Mouse (Mus musculus): ENCODE results near the gene Add3.

Gene Add3

DNA sequence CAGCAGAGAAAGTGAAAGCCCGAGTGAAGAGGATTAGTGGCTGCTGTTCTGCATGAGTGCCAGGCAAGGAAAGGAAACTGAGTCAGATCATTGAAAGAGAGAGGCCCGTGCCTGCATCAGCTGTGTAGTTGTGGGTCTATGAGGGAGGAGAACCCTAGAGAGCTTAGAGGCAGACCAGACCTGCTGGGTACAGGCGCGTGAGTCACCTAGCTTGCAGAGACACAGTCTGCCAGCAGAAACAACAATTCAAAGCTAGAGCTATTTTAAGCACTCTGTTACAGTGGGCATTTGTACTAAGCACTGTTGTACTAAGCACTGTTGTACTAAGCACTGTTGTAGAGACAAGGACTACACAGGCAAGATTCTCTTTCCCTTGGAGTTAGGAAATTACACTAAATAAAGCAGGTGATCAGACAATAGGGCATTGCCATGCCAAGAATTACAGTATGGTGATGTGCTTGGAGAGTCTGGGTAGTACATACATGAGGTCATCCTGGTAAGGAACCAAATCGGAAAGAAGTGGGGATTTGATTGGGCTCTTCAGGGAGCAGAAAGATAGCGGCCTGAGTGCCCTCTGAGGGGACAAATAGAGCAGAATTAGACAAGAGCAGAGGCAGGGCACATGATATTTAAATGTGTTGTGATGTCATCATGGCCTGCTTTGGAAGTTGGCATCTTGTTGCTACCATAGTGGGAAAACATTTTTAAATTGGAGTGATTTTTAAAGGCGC lies 88.0 kb downstream of the Add3 start:
- no peak for DNase-seq (ENCODE audit: low read depth in 1 of 2, low spot score in 2 of 2)

DNA sequence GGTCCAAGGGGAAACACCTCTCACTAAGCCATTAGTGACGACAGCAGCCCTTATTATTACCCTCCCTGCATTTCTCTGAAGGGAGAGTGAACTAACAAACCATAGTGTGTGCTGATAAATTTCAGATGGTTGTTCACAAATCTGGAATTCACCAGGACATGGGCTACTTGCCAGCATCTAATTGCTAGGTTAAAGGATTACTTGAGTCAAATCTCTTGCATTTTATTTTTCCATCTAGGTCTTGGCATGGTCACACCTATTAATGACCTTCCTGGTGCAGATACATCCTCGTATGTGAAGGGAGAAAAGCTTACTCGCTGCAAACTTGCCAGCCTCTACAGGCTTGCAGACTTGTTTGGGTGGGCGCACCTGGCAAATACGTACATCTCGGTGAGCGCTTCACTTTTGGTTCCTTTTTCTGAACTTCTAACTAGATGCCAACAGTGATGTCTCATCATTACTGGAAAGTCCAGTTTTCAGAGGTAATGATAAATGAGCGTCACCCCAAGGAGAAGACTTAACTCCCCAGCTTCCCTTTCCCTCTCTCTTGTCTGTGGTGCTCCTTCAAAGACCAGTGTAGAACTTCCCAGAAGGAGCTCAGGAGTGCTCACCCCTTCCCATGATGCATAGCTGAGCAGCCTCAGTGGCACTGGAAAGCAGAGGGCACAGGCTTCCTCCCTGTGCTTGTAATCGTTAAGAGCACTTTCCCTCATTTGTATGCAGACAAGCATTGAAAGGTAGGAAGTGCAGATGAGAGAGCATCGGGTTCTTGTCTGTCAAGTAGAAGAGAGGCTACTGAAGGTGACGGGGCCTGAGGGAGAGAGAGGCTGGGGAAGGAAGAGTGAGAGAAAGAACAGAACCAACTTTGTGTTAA lies 90.9 kb downstream of the Add3 start:
- DNase-seq (ENCODE audit: low read depth in 1 of 2, low spot score in 2 of 2) = no peak

DNA sequence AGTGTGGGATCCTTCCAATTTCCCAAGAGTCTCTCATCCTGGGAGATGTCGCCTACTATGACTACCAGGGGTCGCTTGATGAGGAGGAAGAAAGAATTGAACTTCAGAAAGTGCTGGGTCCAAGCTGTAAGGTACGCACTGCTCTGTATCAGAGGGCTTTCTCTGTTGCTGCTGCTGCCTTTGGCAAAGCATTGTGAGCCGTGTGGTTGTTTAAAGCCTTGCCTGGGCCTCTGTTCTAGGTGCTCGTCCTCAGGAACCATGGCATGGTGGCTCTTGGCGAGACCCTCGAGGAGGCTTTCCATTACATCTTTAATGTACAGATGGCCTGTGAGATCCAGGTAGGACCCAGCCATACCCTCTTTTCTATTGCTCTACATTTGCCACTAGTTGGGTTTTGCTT lies 93.3 kb downstream of the Add3 start:
- no peak for DNase-seq (ENCODE audit: low read depth in 1 of 2, low spot score in 2 of 2)

DNA sequence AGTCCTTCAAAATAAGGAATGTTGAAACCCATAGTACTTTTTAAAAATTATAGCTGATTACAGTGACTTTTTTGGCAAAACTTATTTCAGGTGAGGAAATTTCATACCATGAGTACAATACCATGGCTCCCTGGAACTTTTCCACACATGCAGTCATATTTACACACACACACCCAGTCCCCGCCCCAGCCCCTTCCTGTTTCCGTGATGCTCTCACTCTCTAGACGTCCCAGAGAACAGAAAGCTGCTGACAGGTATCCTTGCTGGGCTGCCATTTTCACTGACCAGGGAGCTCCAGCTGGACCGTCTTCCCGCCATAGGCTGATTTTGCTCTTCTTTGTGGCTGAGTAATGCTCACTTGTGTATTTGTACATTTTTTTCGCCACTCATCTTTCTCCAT lies 101.6 kb downstream of the Add3 start:
- DNase-seq (ENCODE audit: low read depth in 1 of 2, low spot score in 2 of 2) = no peak

DNA sequence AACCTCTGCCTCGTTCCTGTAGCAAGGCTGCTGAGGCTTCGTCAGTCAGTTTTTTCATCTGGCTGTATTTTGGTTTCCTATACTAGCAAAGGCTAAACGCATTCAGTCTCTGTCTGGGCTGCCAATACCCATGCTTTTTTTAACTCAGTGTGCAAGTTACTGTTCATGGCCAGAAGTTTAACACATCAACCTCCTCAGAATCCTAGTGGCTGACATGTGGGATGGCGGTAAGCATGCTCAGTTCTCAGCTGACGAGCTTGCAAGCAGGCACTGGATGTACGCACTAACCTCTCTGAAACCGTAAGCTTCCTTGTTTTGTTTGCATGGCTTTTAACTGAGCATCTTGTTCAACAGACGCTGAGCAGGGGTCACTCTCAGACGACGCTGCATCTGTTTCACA lies 103.7 kb downstream of the Add3 start:
- no peak for DNase-seq (ENCODE audit: low read depth in 1 of 2, low spot score in 2 of 2)

DNA sequence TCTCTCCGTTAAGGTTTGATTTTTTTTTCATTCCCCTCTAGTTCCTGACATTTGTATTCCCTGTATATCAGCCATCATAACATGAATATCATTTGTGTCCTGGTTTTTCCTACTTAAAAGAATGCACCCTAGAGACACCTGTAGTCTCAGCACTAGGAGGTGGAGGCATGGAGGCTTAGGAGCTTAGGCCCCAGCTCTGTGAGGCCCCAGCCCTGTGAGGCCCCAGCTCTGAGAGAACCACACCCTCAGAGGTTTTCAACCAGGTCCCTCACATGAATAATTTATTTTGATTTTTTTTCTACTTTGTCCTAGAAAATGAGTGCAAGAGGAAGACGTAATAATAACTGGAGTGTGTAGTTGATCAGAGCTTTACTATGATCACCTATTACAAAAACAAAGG lies 107.3 kb downstream of the Add3 start:
- DNase-seq (ENCODE audit: low read depth in 1 of 2, low spot score in 2 of 2) = no peak

DNA sequence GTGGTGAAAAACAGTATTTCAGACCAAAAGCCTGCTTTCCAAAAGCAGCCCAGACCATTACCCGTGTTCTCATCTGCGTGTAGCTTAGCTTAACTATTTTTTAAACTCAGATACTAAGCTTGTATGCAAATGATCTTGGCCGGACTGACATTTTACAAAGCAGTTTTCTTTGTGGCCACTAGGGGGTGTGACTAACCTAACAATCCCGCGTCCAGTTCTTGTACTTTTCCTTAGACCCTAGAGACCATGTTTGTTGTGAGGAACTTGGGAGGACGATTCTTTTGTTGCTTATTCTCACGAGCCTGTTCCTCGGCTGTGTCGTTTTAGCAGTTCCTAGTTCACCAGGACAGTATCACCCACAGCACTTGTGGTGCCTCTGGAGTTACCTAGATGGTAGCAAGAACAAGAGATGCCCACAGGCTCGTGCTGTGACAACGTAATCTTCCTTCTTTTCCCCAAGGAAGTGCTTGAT lies 107.8 kb downstream of the Add3 start:
- DNase-seq (ENCODE audit: low read depth in 1 of 2, low spot score in 2 of 2) = peak in 1 of 2 experiments; percentile 24

DNA sequence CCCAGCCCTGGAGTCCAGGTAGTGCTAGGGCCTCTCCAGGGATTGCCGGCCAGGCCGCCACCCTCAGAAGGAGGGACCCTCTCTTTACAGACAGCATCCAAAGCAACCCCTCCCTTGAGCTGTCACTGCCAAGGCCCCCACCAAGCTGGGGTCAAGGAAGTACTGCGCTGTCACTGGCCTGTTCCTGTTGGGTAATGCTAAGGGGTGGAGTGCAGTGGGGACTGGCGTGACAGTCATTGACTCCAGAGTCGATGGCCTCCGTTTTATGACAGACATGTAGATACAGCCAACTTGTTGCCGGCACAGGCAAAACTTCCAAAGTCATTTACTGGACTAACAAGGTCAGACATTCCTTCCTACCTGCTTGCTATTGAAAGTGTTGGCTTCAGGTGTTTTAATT lies 110.8 kb downstream of the Add3 start:
- DNase-seq (ENCODE audit: low read depth in 1 of 2, low spot score in 2 of 2) = peak in 1 of 2 experiments; percentile 30

DNA sequence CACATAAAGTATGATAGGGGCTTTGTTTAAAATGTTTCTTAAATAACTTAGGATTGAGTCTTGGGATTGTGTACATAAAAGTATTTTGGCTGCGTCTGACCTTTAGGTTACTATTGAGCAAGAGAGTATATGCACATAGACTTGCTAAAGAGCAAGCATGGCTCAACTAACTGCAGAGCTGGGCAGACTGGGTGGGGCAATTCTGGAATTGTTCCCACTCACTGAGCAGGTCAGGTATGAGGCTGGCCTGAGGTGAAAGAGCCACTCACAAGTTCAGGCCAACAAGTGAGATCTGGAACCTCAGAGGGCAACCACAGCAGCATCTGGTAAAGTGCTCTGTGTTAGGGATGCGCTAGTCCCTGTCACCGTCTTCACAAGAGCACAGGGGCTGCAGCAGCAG lies 111.4 kb downstream of the Add3 start:
- no peak for DNase-seq (ENCODE audit: low read depth in 1 of 2, low spot score in 2 of 2)

DNA sequence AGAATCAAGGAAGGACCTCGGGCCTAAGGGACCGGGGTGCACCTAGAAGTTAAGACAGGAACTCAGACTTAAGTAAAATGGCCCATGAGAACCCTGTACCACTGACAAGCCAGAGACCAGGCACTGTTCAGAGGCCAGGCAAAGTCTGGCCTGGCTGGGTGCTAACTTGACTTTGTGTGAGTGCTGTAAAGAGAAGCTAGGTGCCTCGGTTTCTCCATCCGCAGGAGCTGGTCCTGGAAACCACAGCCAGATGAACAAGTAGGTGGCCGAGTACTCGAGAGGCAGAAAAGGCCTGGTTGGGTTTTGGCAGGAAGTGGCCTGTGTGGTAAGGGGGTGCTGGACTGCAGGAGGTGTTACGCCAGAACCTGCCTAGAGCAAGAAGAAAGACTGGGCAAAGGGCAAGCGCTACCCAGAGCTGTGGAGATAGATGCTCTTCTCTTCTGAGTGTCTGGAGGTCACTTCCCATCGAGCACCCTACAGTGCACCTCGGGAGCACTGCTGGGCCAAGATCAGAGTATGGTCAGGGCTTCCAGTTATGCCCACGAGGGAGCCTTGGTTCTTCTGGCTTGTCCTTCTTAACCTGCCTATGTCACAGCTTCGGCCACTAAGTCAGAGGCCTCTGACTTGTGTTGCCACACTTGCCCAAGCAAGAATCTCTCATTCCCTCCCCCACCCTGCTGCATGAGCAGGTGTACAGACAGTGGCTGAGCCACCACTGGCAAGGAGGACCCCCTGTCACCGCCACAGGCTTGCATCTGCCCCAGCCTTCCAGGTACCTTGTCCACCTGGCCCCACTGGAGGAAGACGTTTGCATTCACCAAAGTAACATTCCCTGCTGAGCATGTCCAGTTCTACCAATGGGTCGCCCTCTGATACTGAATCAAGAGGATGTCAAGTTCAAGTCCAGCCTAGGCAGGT lies 112.1 kb downstream of the Add3 start:
- no peak for DNase-seq (ENCODE audit: low read depth in 1 of 2, low spot score in 2 of 2)

DNA sequence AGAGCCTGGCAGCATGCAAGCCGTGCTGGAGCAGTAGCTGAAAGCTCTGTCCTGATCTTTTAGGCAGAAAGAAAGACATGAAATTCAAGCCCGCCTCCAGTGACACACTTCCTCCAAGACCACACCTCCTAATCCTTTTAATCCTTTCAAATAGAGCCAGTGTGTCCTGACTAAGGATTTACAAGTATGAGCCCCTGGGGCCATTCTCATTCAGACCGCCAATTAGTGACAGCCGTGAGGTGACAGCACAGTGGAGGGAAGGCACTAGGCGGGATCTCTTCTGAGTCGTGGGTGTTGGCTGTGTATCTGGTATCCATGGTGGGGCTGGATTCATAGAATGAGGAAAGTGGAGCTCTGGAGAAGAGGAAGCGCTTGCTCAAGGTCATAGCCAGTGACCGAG lies 116.1 kb downstream of the Add3 start:
- no peak for DNase-seq (ENCODE audit: low read depth in 1 of 2, low spot score in 2 of 2)

DNA sequence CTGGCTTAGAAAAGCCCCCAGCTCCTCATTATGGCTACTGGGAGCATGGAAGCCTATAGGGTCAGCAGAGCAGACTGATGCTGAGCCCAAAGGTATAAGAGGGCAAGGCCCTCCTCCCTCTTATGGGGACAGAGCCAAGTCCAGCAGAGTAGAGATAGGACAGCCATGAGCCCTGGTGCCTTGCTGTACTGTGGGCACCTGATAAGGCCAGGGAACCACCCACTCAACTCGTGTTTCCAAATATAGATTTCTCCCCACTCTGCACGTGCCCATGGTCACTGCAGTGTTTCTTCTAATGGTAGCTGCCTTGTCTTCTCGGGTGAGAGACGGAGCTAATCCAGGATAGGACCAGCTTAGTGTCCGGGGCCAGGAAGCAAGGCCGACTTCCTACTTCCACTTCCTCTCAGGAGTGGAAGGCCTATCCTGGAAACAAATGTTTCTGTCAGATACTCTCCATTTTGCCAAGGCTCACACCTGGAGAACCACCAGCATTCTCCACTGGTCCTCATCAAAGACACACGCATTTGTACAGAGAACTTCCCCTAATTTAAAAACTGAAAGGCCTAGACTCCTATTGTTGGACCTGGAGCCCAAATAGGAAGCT lies 116.8 kb downstream of the Add3 start:
- no peak for DNase-seq (ENCODE audit: low read depth in 1 of 2, low spot score in 2 of 2)

DNA sequence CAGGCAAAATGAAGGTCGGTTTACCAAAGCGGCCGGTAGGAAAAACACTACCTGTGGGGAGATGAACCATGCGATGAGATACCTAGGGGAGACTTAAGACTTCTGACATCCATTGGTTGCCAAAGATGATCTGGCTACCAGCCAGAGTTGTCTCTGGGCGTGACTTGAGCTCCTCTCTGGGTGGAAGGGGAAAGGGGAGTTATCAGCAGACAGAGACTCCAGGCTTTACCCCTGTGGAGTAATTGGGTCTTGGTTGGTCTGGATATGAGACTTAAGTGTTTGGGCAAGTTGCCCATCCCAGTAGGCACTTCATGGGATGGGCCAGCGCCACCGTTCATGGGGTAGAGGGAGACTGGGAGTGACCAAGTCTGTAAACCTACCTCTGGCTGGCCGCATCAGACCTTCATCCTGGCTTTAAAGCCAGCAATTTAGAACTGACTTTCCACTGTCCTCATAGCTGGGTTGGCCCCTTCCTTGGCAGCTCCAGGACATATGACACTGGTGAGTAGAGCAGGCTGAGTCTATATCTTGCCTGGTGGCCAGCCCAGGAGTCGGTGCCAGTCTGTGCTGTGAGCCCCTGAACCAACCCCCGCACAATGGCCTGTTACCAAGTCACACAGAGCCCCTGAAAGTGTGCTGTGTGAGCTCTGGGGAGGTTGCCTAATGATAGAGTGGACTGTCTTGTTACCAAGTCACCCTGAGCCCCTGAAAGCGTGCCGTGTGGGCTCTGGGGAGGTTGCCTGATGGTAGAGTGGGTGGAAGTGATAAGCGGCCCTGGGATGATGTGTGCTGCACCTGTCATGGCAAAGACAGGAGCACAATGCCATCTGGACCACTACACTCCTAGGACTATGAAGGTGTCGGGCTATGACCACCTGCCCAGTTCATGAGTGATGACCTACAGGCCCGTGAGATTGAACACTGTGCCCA lies 117.7 kb downstream of the Add3 start:
- DNase-seq (ENCODE audit: low read depth in 1 of 2, low spot score in 2 of 2) = no peak

DNA sequence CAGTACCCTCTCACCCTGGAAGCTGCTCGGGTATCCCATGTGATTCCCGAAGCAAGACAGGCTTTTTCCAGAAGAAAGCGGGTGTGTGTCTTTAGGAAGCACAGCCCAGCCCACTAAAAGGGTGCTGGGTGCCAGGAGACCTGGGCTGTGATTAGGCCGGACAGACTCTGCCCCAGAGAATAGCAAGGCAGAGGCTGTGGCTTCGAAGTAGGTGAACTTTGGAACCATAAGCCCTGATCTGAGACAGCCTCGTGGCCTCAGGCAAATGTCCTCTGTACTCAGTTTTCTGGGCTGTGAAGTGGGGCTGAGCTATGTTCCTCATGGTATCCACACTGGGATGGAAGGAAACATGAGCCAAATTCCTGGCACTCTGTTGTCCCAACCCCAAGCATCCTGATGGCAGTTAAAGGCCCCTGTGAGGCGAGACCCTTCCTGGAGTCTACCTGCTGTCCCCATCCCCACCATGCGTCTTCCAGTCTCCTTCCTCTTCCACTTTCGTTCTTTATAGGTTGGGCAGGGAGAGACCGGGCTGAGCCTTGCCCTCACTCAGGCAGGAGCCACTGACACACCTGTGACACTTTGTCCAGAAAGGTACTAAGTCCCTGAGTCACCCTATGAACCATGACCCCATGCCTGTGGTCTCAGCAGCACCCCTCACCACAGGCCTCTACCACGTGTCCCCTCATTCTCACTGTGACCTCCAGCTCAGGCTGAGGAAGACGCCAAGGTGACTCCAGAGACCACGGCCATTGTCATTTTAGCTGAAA lies 118.7 kb downstream of the Add3 start:
- DNase-seq (ENCODE audit: low read depth in 1 of 2, low spot score in 2 of 2) = no peak

DNA sequence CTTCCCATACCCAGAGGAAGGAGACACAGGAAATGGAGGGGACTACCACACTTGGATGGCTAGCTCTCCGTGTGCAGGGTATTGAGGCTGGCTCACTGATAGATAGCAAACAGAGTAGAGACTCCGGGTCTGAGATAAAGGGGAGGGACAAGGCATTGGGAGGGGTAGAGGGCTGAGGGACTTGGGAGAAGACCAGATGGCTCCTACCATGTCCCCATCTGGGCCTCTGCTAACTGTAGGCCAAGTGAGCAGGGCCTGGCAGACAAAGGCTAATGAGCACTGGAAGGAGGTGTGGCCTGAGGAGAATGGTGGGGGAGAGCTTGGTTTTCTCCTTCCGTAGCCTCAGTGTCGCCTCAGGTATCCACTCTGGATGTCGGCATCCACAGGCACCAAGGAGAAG lies 119.3 kb downstream of the Add3 start:
- DNase-seq (ENCODE audit: low read depth in 1 of 2, low spot score in 2 of 2) = no peak

DNA sequence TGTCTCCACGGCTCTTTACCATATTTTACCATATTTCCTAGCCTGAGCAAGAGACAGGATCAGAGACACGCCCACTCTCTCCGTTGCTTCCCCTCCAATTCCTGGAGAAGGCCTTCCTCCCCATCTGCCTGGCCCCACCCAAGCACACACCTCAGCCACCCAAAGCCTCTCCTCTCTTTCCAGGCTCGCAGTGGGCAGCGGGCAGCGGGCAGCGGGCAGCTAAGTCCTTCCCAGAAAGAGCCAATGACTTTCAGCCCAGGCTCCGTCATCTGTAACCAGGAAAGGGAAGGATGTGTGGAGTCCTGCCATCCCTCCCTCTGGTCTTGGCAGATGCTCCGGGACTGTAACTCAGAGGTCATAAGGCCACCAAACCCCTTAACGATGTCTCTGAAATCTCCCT lies 120.0 kb downstream of the Add3 start:
- no peak for DNase-seq (ENCODE audit: low read depth in 1 of 2, low spot score in 2 of 2)

DNA sequence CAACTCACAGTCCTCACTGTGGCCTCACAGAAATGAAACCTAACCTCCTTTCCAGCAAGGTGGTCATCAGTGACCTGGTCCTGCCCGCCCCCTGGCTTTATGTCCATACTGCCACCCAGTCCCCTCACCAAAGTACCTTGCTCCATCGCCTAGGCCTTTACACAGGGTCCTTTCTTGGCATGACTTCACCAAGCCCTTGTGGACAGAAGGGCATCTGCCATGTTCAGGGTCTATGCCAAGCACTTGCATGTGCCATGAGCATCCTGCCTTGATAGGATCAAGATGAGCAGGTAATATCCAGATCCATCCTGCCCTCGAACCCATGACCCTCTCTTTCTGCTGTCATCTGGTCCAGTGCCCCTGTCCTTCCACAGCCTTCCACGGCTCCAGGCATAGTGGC lies 120.6 kb downstream of the Add3 start:
- no peak for DNase-seq (ENCODE audit: low read depth in 1 of 2, low spot score in 2 of 2)

DNA sequence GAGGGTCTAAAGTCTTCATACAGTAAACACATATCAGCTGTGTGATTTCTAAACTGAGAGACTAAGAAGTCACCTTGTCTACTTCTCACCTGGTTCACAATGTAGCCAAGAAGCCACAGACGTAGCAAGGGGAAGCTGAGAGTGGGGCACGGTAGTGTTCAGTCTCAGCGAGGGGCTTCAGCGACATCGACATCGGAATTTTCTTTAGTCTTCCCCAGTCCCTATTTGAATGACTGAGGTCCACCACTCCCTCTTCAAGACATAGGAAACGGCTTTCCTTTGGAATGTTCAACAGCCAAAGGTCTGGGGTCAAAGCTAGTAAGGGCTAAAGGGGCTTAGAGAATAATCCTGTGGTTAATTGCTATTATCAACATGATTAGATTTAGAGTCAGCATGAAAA lies 121.8 kb downstream of the Add3 start:
- DNase-seq (ENCODE audit: low read depth in 1 of 2, low spot score in 2 of 2) = no peak

Measured in monocyte, adult 2 months (primary cell).